Mouse (Mus musculus) erythroblast, embryonic 14.5 days (primary cell): Measurements from ENCODE around the gene Rgs8.

Experiments used
- GATA1 ChIP-seq: IDR thresholded peaks from 2 replicates; pipeline ENCODE4 v1.6.1; 2012; ENCODE audit warnings: low read length, inconsistent platforms, mixed read lengths
- TAL1 ChIP-seq: IDR thresholded peaks from 3 replicates; pipeline ENCODE4 v1.6.1; 2012; ENCODE audit warnings: low read length, inconsistent platforms, mixed read lengths

DNA sequence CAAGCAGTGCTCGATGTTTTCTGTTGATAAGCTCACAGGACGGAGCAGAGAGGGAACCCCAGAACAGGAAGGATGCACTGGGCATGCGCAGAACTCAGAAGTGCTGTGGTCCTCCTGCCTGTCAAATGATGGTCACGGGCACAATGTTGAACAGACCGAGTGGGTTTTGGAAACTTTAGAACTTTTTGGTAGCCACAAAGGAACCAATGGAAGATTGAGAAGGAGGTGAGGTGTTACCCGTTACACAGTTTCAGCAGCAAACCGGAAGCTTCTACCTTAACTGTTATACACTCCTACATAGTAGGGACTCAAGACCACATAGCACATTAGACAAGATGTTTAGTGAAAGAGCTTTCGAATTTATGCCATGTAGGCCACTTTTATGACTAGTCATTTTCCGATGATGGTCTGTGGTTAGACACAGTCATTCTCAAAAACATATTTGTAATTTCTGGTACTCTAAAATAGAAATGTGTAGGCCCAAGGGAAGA is 35.4 kb upstream of the Rgs8 start:
- TF ChIP-seq GATA1 (no peak), TAL1 (no peak)
